In the genomic region with DNA sequence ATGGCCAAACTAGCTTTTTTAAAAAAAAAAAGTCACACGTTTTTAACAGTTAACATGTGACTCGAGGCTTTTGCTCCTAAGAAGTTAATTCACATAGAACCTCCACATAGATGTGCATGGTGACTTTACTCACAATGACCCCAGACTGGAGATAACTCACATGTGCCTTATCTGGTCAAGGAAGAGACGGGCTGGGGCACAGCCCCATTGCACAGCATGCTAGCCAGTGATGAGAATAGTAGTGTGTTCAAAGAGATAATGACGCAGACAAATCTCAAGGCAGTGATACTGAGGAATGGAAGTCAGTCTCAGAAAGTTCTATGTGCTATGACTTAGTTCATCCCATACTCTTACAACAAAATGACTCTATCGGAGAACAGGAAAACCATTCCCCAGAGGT, we compare ENCODE assay signal across 30 mouse cellular contexts. TPM values are rescaled to one million over a fixed set of nuclear protein-coding genes. Genes with fewer than 3 reads are reported as not detected.
"Had no signal": no experiment of that assay in that cellular context is flagged by ENCODE, and none has a peak within 500 bp of the region (broad histone marks: within the 10 kb centered on the region; RNA-seq: fewer than 3 reads in every experiment).

No protein-coding gene starts in this region.

- H3K36me3 ChIP-seq: heart, embryonic 12.5 days; hindbrain, embryonic 13.5 days; hindbrain, embryonic 15.5 days; intestine, embryonic 15.5 days; limb, embryonic 12.5 days; liver, embryonic 13.5 days; liver, embryonic 15.5 days had no signal

- H3K27me3 ChIP-seq: liver, embryonic 13.5 days had no signal

- H3K27ac ChIP-seq: heart, adult 2 months; hindbrain, embryonic 13.5 days; hindbrain, embryonic 15.5 days; intestine, embryonic 15.5 days; layer of hippocampus, adult 2 months; limb, embryonic 12.5 days; liver, embryonic 13.5 days; liver, embryonic 15.5 days had no signal

- H3K9me3 ChIP-seq: heart, embryonic 12.5 days; hindbrain, embryonic 13.5 days; hindbrain, embryonic 15.5 days; intestine, embryonic 15.5 days; limb, embryonic 12.5 days; liver, embryonic 13.5 days; liver, embryonic 15.5 days had no signal

- H3K4me3 ChIP-seq: heart, adult 2 months; heart, embryonic 12.5 days; hindbrain, embryonic 13.5 days; hindbrain, embryonic 15.5 days; intestine, embryonic 15.5 days; layer of hippocampus, adult 2 months; limb, embryonic 12.5 days; liver, embryonic 13.5 days; liver, embryonic 15.5 days had no signal

- DNase-seq: gastrocnemius, postnatal 14 days; gastrocnemius, postnatal 36 days; heart, adult 2 months; heart, postnatal 10 days; heart, postnatal 4 days; kidney, adult 18-20 months; kidney, adult 8-10 months; kidney, postnatal 10 days; kidney, postnatal 25 days; kidney, postnatal 4 days; left cerebral cortex, postnatal 4 days; liver; liver, embryonic 13.5 days; liver, postnatal 0 days had no signal

- H3K4me1 ChIP-seq: hindbrain, embryonic 15.5 days; intestine, embryonic 15.5 days; liver, embryonic 13.5 days; liver, embryonic 15.5 days had no signal

- H3K4me2 ChIP-seq: heart, embryonic 12.5 days; hindbrain, embryonic 13.5 days; hindbrain, embryonic 15.5 days; intestine, embryonic 15.5 days; limb, embryonic 12.5 days; liver, embryonic 13.5 days; liver, embryonic 15.5 days had no signal

- ATAC-seq: inflammation-experienced regulatory T-cells, adult 6 months; intestine, embryonic 15.5 days; intestine, postnatal 0 days; liver, postnatal 0 days had no signal

- H3K9ac ChIP-seq: heart, embryonic 12.5 days; hindbrain, embryonic 13.5 days; hindbrain, embryonic 15.5 days; intestine, embryonic 15.5 days; limb, embryonic 12.5 days; liver, embryonic 13.5 days; liver, embryonic 15.5 days; liver, postnatal 0 days had no signal

RNA-seq across cellular contexts. Expression of gene Pax3, which starts 35.2 kb away (rescaled TPM):
- total RNA-seq: gastrocnemius, adult 8-10 months; gastrocnemius, postnatal 14 days; gastrocnemius, postnatal 36 days; heart, adult 2 months; layer of hippocampus, adult 2 months; layer of hippocampus, postnatal 25 days; left cerebral cortex, adult 18-20 months; left cerebral cortex, adult 8-10 months; left cerebral cortex, postnatal 10 days; left cerebral cortex, postnatal 25 days; left cerebral cortex, postnatal 4 days had no signal
- polyA plus RNA-seq: gonadal fat pad, adult 2 months; inflammation-experienced regulatory T-cells, adult 6 months; intestine, embryonic 15.5 days; intestine, postnatal 0 days; liver, postnatal 0 days had no signal
